ENCODE assay signal across 12 mouse cellular contexts in genomic region chr6:42545451-42545885, GRCm38 (mm10). TPM values are rescaled to one million over a fixed set of nuclear protein-coding genes. Genes with fewer than 3 reads are reported as not detected.
DNase-seq lines count a peak whose midpoint lies in the region; ATAC-seq and TF ChIP-seq lines count a peak whose summit lies in the region.
"Had no signal": no experiment of that assay in that cellular context is flagged by ENCODE, and none has a peak within 500 bp of the region (broad histone marks: within the 10 kb centered on the region; RNA-seq: fewer than 3 reads in every experiment).

No protein-coding gene starts in this region.

- no peak for TF ChIP-seq CTCF in heart, adult 2 months (IDR thresholded peaks at IDR 0.05)

- intact Hi-C loops in heart, adult 2 months (cut with DNase I) = loop anchor here (5.0 kb wide), 1 partner anchor 163 kb away; no protein-coding TSS in a partner anchor
- intact Hi-C loops in heart, postnatal 25 days (cut with DNase I) = loop anchor here (10.0 kb wide), 1 partner anchor 719 kb away; the partner anchor contains the start of gene Arhgef5

- no peak for TF ChIP-seq EP300 in heart, adult 2 months (IDR thresholded peaks at IDR 0.05; ENCODE audit: insufficient read depth, low read depth, low read length)

- no peak overlapping the region for H3K9ac ChIP-seq in heart, adult 2 months (ENCODE audit: low read depth, low read length)
- H3K9ac ChIP-seq in midbrain, embryonic 11.5 days (ENCODE audit: low read length) = no peak overlapping the region
- H3K9ac ChIP-seq in heart, embryonic 15.5 days = no peak overlapping the region
- H3K9ac ChIP-seq: hindbrain, embryonic 14.5 days; liver, embryonic 12.5 days; stomach, embryonic 15.5 days had no signal

- WGBS in heart, adult 2 months = 28% methylated on average over 2 of the region's 2 CpGs
- 65% methylated on average over 2 of the region's 2 CpGs for WGBS in midbrain, embryonic 11.5 days
- WGBS in midbrain, embryonic 10.5 days = 71% methylated on average over 2 of the region's 2 CpGs
- 28% methylated on average over 2 of the region's 2 CpGs for WGBS in heart, embryonic 15.5 days

- no peaks in the 10 kb centered on the region for H3K27me3 ChIP-seq in heart, adult 2 months (ENCODE audit: control insufficient read depth, insufficient read depth, low read length)
- H3K27me3 ChIP-seq in midbrain, embryonic 11.5 days (ENCODE audit: control insufficient read depth, insufficient read depth, low read length) = no peaks in the 10 kb centered on the region
- H3K27me3 ChIP-seq in midbrain, embryonic 10.5 days (ENCODE audit: low read depth, poor library complexity, severe bottlenecking) = no peaks in the 10 kb centered on the region
- H3K27me3 ChIP-seq in heart, embryonic 15.5 days = no peaks in the 10 kb centered on the region
- H3K27me3 ChIP-seq: liver, embryonic 12.5 days; stomach, embryonic 15.5 days had no signal

- H3K4me1 ChIP-seq in heart, adult 2 months (ENCODE audit: control insufficient read depth, insufficient read depth, low read length) = peaks cover 7% of the 10 kb centered on the region
- H3K4me1 ChIP-seq in midbrain, embryonic 11.5 days (ENCODE audit: control insufficient read depth, insufficient read depth, low read length) = no peaks in the 10 kb centered on the region
- no peaks in the 10 kb centered on the region for H3K4me1 ChIP-seq in midbrain, embryonic 10.5 days
- H3K4me1 ChIP-seq in heart, embryonic 15.5 days (replicated peaks) = peaks cover 15% of the 10 kb centered on the region
- H3K4me1 ChIP-seq: liver, embryonic 12.5 days; stomach, embryonic 15.5 days had no signal

- no peaks in the 10 kb centered on the region for H3K79me2 ChIP-seq in heart, adult 2 months (replicated peaks; ENCODE audit: control insufficient read depth, insufficient read depth, low read length)

- no peak for TF ChIP-seq POLR2A in heart, adult 2 months (IDR thresholded peaks at IDR 0.05; ENCODE audit: insufficient read depth, low read depth, low read length)

- no peak for DNase-seq in heart, adult 2 months
- no peak for DNase-seq in heart, postnatal 25 days (ENCODE audit: low spot score)
- peak; percentile 31 for DNase-seq in midbrain, embryonic 11.5 days (ENCODE audit: low spot score, missing footprints)
- DNase-seq in midbrain, embryonic 10.5 days (ENCODE audit: low spot score) = no peak
- no peak for DNase-seq in cerebellum, postnatal 36 days
- DNase-seq in urinary bladder, adult 2 months (ENCODE audit: low spot score) = no peak
- DNase-seq: cerebellum, adult 2 months had no signal

- ATAC-seq in midbrain, embryonic 11.5 days (ENCODE audit: low FRiP score) = no peak
- ATAC-seq in heart, embryonic 15.5 days (replicated peaks; ENCODE audit: insufficient number of reproducible peaks, insufficient read depth, low FRiP score, low read depth) = no peak; the same call in 1 of the 2 replicates
- ATAC-seq: liver, embryonic 12.5 days had no signal

- peaks cover 6% of the 10 kb centered on the region for H3K36me3 ChIP-seq in heart, adult 2 months (ENCODE audit: control insufficient read depth, insufficient read depth, low read length)
- H3K36me3 ChIP-seq in midbrain, embryonic 11.5 days (ENCODE audit: control insufficient read depth, insufficient read depth, low read length) = no peaks in the 10 kb centered on the region
- no peaks in the 10 kb centered on the region for H3K36me3 ChIP-seq in midbrain, embryonic 10.5 days
- no peaks in the 10 kb centered on the region for H3K36me3 ChIP-seq in heart, embryonic 15.5 days
- H3K36me3 ChIP-seq: liver, embryonic 12.5 days; stomach, embryonic 15.5 days had no signal

- no peak overlapping the region for H3K4me3 ChIP-seq in heart, adult 2 months
- H3K4me3 ChIP-seq in midbrain, embryonic 11.5 days (ENCODE audit: low read depth, low read length) = no peak overlapping the region
- H3K4me3 ChIP-seq in midbrain, embryonic 10.5 days = no peak overlapping the region
- H3K4me3 ChIP-seq in heart, embryonic 15.5 days = no peak overlapping the region
- H3K4me3 ChIP-seq: liver, embryonic 12.5 days; stomach, embryonic 15.5 days had no signal

- peak overlapping the region; percentile 4 for H3K27ac ChIP-seq in heart, adult 2 months
- H3K27ac ChIP-seq in midbrain, embryonic 11.5 days (ENCODE audit: low read depth, low read length) = no peak overlapping the region
- H3K27ac ChIP-seq in midbrain, embryonic 10.5 days (replicated peaks) = no peak overlapping the region
- 0 out of 2 replicates have a peak overlapping the region, but pooled peaks have one; percentile 5 for H3K27ac ChIP-seq in heart, embryonic 15.5 days
- H3K27ac ChIP-seq: hindbrain, embryonic 14.5 days; liver, embryonic 12.5 days; stomach, embryonic 15.5 days had no signal

- H3K4me2 ChIP-seq in midbrain, embryonic 11.5 days = no peak overlapping the region
- H3K4me2 ChIP-seq in heart, embryonic 15.5 days = no peak overlapping the region
- H3K4me2 ChIP-seq: hindbrain, embryonic 14.5 days; liver, embryonic 12.5 days; stomach, embryonic 15.5 days had no signal

- no peaks in the 10 kb centered on the region for H3K9me3 ChIP-seq in midbrain, embryonic 11.5 days (ENCODE audit: control insufficient read depth, low read length)
- no peaks in the 10 kb centered on the region for H3K9me3 ChIP-seq in midbrain, embryonic 10.5 days (replicated peaks)
- no peaks in the 10 kb centered on the region for H3K9me3 ChIP-seq in heart, embryonic 15.5 days (replicated peaks)
- H3K9me3 ChIP-seq: liver, embryonic 12.5 days; stomach, embryonic 15.5 days had no signal

RNA-seq across cellular contexts. Expression of gene Olfr455, which starts 1.9 kb away (rescaled TPM):
- not detected for total RNA-seq in heart, adult 2 months (2021)
- polyA plus RNA-seq in heart, adult 2 months (2012; rRNA removed) = not detected in 2 replicates
- total RNA-seq in heart, postnatal 25 days (2021) = not detected
- polyA plus RNA-seq in midbrain, embryonic 11.5 days (2014; fragmentation: Nextera tagmentation; extraction: Ambion mirVana) = not detected in 2 replicates
- not detected in 2 replicates for polyA plus RNA-seq in midbrain, embryonic 10.5 days (2016; fragmentation: Nextera tagmentation; extraction: Ambion mirVana)
- 0.05 TPM in 1 of 2 replicates, not detected in the other for polyA plus RNA-seq in heart, embryonic 15.5 days (2015; fragmentation: Nextera tagmentation; extraction: Ambion mirVana)
- 0.01 TPM in 1 of 2 replicates, not detected in the other for polyA plus RNA-seq in urinary bladder, adult 2 months (2012; rRNA removed)
- polyA plus RNA-seq: cerebellum, adult 2 months; embryonic facial prominence, embryonic 11.5 days; hindbrain, embryonic 14.5 days; liver, embryonic 12.5 days; stomach, embryonic 15.5 days had no signal

RNA-seq across cellular contexts. Expression of gene Tcaf3, which starts 52.0 kb away (rescaled TPM):
- not detected for total RNA-seq in heart, adult 2 months (2021)
- not detected in 2 replicates for polyA plus RNA-seq in heart, adult 2 months (2012; rRNA removed)
- total RNA-seq in heart, postnatal 25 days (2021) = not detected
- polyA plus RNA-seq in midbrain, embryonic 11.5 days (2014; fragmentation: Nextera tagmentation; extraction: Ambion mirVana) = not detected in 2 replicates
- not detected in 2 replicates for polyA plus RNA-seq in midbrain, embryonic 10.5 days (2016; fragmentation: Nextera tagmentation; extraction: Ambion mirVana)
- polyA plus RNA-seq in heart, embryonic 15.5 days (2015; fragmentation: Nextera tagmentation; extraction: Ambion mirVana) = not detected in 2 replicates
- not detected in 2 replicates for polyA plus RNA-seq in urinary bladder, adult 2 months (2012; rRNA removed)
- polyA plus RNA-seq: cerebellum, adult 2 months; embryonic facial prominence, embryonic 11.5 days; liver, embryonic 12.5 days; stomach, embryonic 15.5 days had no signal

RNA-seq across cellular contexts. Expression of gene Olfr456, which starts 58.5 kb away (rescaled TPM):
- not detected for total RNA-seq in heart, adult 2 months (2021)
- polyA plus RNA-seq in heart, adult 2 months (2012; rRNA removed) = not detected in 2 replicates
- total RNA-seq in heart, postnatal 25 days (2021) = not detected
- polyA plus RNA-seq in midbrain, embryonic 11.5 days (2014; fragmentation: Nextera tagmentation; extraction: Ambion mirVana) = not detected in 2 replicates
- polyA plus RNA-seq in midbrain, embryonic 10.5 days (2016; fragmentation: Nextera tagmentation; extraction: Ambion mirVana) = not detected in 2 replicates
- 0.11 TPM in 1 of 2 replicates, not detected in the other for polyA plus RNA-seq in heart, embryonic 15.5 days (2015; fragmentation: Nextera tagmentation; extraction: Ambion mirVana)
- not detected in 2 replicates for polyA plus RNA-seq in urinary bladder, adult 2 months (2012; rRNA removed)
- polyA plus RNA-seq: cerebellum, adult 2 months; embryonic facial prominence, embryonic 11.5 days; hindbrain, embryonic 14.5 days; liver, embryonic 12.5 days; stomach, embryonic 15.5 days had no signal

Comparison
In these comparisons a context has a peak if more than half of its experiments do, and no peak if none do; other contexts are left out.
1. H3K27ac ChIP-seq: peak in heart, adult 2 months (single experiment) and heart, embryonic 15.5 days (single experiment); none in midbrain, embryonic 11.5 days (single experiment) and midbrain, embryonic 10.5 days (single experiment).